Mouse (Mus musculus): Measurements from ENCODE around the gene Elac2.

DNA sequence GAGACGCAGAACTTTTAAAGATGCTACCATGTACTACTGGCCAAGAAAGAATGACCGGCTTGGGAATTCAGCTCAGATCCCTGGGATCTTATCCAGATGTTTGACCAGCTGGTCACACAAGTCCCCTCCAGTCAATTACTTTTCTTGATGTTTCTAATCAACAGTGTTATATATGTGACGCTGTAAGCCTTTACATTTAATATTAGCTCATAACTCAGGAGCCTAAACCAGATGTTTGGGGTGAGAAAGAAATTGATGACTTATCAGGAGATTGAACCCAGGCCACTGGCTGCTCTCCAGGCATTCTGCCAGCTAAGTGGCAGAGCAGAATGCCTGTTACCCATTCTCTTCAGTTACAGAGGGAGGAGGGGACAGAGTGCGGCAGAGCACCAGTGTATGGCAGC, 9.9 kb upstream of the Elac2 start:
- TF ChIP-seq CTCF (IDR thresholded peaks at IDR 0.05; ENCODE audit: insufficient read depth, low read depth, low read length) (no peak), POLR2A (IDR thresholded peaks at IDR 0.05; ENCODE audit: insufficient read depth, low read depth, low read length) (no peak)
